Mouse (Mus musculus) CH12.LX (cell line): ENCODE data around the gene Apoc4. TPM values are rescaled to one million over a fixed set of nuclear protein-coding genes. Genes with fewer than 3 reads are reported as not detected.
A peak's percentile ranks its signal among the peaks of the same experiment; 100 is the strongest.

ENCODE experiments used
- DNase-seq: peaks from one replicate; pipeline ENCODE4 v3.0.0-alpha.2; 2013; ENCODE audit errors: extremely low read depth
- H3K27ac ChIP-seq: 2 replicates; pipeline ENCODE4 v1.5.1; 2012; ENCODE audit warnings: low read depth, mild to moderate bottlenecking, control low read depth, moderate library complexity; ENCODE audit not compliant: insufficient read depth
- H3K27me3 ChIP-seq: replicated peaks from 2 replicates; pipeline ENCODE3; 2012; ENCODE audit warnings: inconsistent platforms
- H3K36me3 ChIP-seq, 2 experiments: replicated peaks in 1 of 2; 2 replicates each; pipeline versions ENCODE3 to v1.6.1; 2012; ENCODE audit warnings: inconsistent platforms in 1 of 2, low read length in 1 of 2, mild to moderate bottlenecking in 1 of 2, mixed read lengths in 1 of 2, moderate library complexity in 1 of 2; ENCODE audit not compliant: control insufficient read depth in 1 of 2, insufficient read depth in 1 of 2
- H3K4me1 ChIP-seq, 2 experiments: 2 replicates each; pipeline ENCODE4 v1.6.1; 2012; ENCODE audit warnings: inconsistent platforms in 1 of 2, moderate library complexity in 1 of 2; ENCODE audit not compliant: insufficient read depth in 2 of 2, control insufficient read depth in 1 of 2
- H3K4me2 ChIP-seq: 2 replicates; pipeline ENCODE4 v1.6.1; 2012; ENCODE audit warnings: low read depth, mild to moderate bottlenecking, control low read depth; ENCODE audit not compliant: poor library complexity, insufficient read depth, severe bottlenecking
- H3K4me3 ChIP-seq, 3 experiments: fragments of 150-350 bp in 1 of 3; sonication (generic) in 1 of 3; replicated peaks in 1 of 3; 2 replicates each; pipeline versions ENCODE3 to v1.5.1; 2011 to 2012; ENCODE audit warnings: low read depth in 2 of 3, low read length in 2 of 3, mild to moderate bottlenecking in 2 of 3, moderate library complexity in 2 of 3, control low read depth in 1 of 3, improper control_type of control experiment in 1 of 3, inconsistent platforms in 1 of 3, mixed read lengths in 1 of 3; ENCODE audit not compliant: poor library complexity in 1 of 3
- H3K79me2 ChIP-seq: replicated peaks from 2 replicates; pipeline ENCODE4 v1.6.1; 2012; ENCODE audit warnings: mild to moderate bottlenecking, moderate library complexity; ENCODE audit not compliant: control insufficient read depth, poor library complexity, insufficient read depth, severe bottlenecking; ENCODE audit errors: extremely low read depth
- H3K9ac ChIP-seq: 2 replicates; pipeline ENCODE4 v1.6.1; 2012; ENCODE audit warnings: low read depth, mild to moderate bottlenecking, control low read depth, moderate library complexity; ENCODE audit not compliant: insufficient read depth
- H3K9me3 ChIP-seq: replicated peaks from 2 replicates; pipeline ENCODE3; 2012; ENCODE audit warnings: low read length, inconsistent platforms, mixed read lengths
- BHLHE40 ChIP-seq: IDR thresholded peaks from 2 replicates; pipeline ENCODE4 v1.6.1; 2011; ENCODE audit warnings: mild to moderate bottlenecking, low read depth, low read length, improper control_type of control experiment
- CTCF ChIP-seq, 2 experiments: IDR thresholded peaks in 1 of 2; conservative IDR thresholded peaks in 1 of 2; 2 replicates each; pipeline ENCODE4 v1.5.1; 2011 to 2012; ENCODE audit warnings: low read depth in 2 of 2, low read length in 2 of 2, improper control_type of control experiment in 1 of 2, inconsistent platforms in 1 of 2, mild to moderate bottlenecking in 1 of 2, moderate library complexity in 1 of 2
- ELF1 ChIP-seq: IDR thresholded peaks from 2 replicates; pipeline ENCODE4 v1.6.1; 2014; ENCODE audit warnings: low read depth, mild to moderate bottlenecking, inconsistent platforms, low read length, improper control_type of control experiment
- HCFC1 ChIP-seq: IDR thresholded peaks from 2 replicates; pipeline ENCODE4 v1.6.1; 2012; ENCODE audit warnings: low read depth, mild to moderate bottlenecking, inconsistent platforms, low read length, improper control_type of control experiment
- KAT2A ChIP-seq: IDR thresholded peaks from 2 replicates; pipeline ENCODE4 v1.6.1; 2012; ENCODE audit warnings: low read length, improper control_type of control experiment, inconsistent platforms; ENCODE audit not compliant: insufficient replicate concordance
- MAFK ChIP-seq: IDR thresholded peaks from 2 replicates; pipeline ENCODE4 v1.6.1; 2011; ENCODE audit warnings: low read length, improper control_type of control experiment; ENCODE audit not compliant: insufficient replicate concordance
- MEF2A ChIP-seq: IDR thresholded peaks from 2 replicates; pipeline ENCODE4 v1.6.1; 2014; ENCODE audit warnings: low read depth, mild to moderate bottlenecking, inconsistent platforms, low read length, improper control_type of control experiment, borderline replicate concordance
- MXI1 ChIP-seq: IDR thresholded peaks from 2 replicates; pipeline ENCODE4 v1.6.1; 2011; ENCODE audit warnings: mild to moderate bottlenecking, low read depth, low read length, improper control_type of control experiment
- NELFE ChIP-seq: IDR thresholded peaks from 2 replicates; pipeline ENCODE4 v1.6.1; 2011; ENCODE audit warnings: low read depth, low read length, improper control_type of control experiment
- POLR2A ChIP-seq: IDR thresholded peaks from 2 replicates; pipeline ENCODE4 v1.6.1; 2011; ENCODE audit warnings: low read depth, mild to moderate bottlenecking, improper control_type of control experiment, low read length
- POLR2AphosphoS2 ChIP-seq: IDR thresholded peaks from 2 replicates; pipeline ENCODE4 v1.6.1; 2011; ENCODE audit warnings: low read depth, low read length, improper control_type of control experiment
- RCOR1 ChIP-seq: conservative IDR thresholded peaks from 2 replicates; pipeline ENCODE4 v1.6.1; 2012; ENCODE audit warnings: low read depth, mild to moderate bottlenecking, inconsistent platforms, low read length, improper control_type of control experiment
- SMC3 ChIP-seq: IDR thresholded peaks from 2 replicates; pipeline ENCODE4 v1.6.1; 2011; ENCODE audit warnings: low read depth, low read length, improper control_type of control experiment
- TBP ChIP-seq: conservative IDR thresholded peaks from 2 replicates; pipeline ENCODE4 v1.6.1; 2011; ENCODE audit warnings: low read depth, low read length, improper control_type of control experiment
- USF1 ChIP-seq: IDR thresholded peaks from 2 replicates; pipeline ENCODE4 v1.6.1; 2014; ENCODE audit warnings: low read depth, mild to moderate bottlenecking, inconsistent platforms, low read length, improper control_type of control experiment
- USF2 ChIP-seq: conservative IDR thresholded peaks from 2 replicates; pipeline ENCODE4 v1.6.1; 2011; ENCODE audit warnings: low read depth, low read length, improper control_type of control experiment
- ZC3H11A ChIP-seq: IDR thresholded peaks from 2 replicates; pipeline ENCODE4 v1.6.1; 2012; ENCODE audit warnings: low read depth, mild to moderate bottlenecking, inconsistent platforms, low read length, improper control_type of control experiment
- ZMIZ1 ChIP-seq: IDR thresholded peaks from 2 replicates; pipeline ENCODE4 v1.6.1; 2012; ENCODE audit warnings: low read depth, mild to moderate bottlenecking, inconsistent platforms, low read length, improper control_type of control experiment
- ZNF384 ChIP-seq: IDR thresholded peaks from 2 replicates; pipeline ENCODE4 v1.6.1; 2012; ENCODE audit warnings: low read depth, low read length, improper control_type of control experiment, inconsistent platforms
- dilution Hi-C: fragments of 300-500 bp; cut with MboI; formaldehyde crosslinking; loops from 2 replicates; pipeline ENCODE4 v1.14.3; 2020; ENCODE audit warnings: low sequenced_read_pairs; ENCODE audit not compliant: extremely low pct_unique_long_range_greater_than_20kb, extremely low pct_ligation_motif_present
- in situ Hi-C: fragments of 300-500 bp; cut with MboI; formaldehyde crosslinking; loops from 3 replicates; pipeline ENCODE4 v1.14.3; 2019; ENCODE audit warnings: low sequenced_read_pairs, low pct_ligation_motif_present, low pct_unique_long_range_greater_than_20kb, mixed read lengths
- polyA plus RNA-seq: library from polyadenylated mRNA; unstranded; fragments of >175 nt; gene quantifications from 2 replicates; pipeline ENCODE4 v1.2.1, GENCODE M21; 2012; ENCODE audit warnings: low read depth; ENCODE audit not compliant: insufficient read length
- total RNA-seq, 2 experiments: library from RNA; depleted of rRNA; stranded (reverse); fragments of 300-350 nt in 1 of 2; fragments of >200 nt in 1 of 2; gene quantifications; 2 replicates each; pipeline ENCODE4 v1.2.3; 2012 to 2014

Gene Apoc4
- total and polyA plus RNA-seq, 3 experiments = not detected

DNA sequence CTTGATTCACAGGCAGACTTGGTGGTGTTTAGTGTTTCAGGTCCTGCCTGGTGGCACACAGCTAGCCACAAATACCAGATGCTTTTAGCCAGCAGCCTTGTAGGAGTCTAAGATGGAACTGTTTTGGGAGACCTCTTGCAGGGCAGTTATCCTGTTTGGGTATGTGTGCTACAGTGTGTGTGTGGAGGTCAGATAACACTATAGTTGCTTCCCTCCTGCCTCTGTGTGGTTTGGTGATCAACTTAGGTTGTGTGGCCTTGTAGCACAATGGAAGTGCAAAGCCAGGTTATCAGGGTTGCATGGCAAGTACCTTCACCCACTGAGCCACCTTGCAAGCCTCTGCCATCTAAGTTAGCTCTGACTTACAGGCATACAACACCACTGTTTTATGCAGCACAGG is 48.6 kb downstream of the Apoc4 start:
- Histone ChIP-seq H3K27me3 (no peaks in the 10 kb centered on the region), H3K79me2 (peaks cover 2% of the 10 kb centered on the region; the same call in 1 of the 2 replicates), H3K9me3 (no peaks in the 10 kb centered on the region), H3K36me3 (peaks cover 58 to 66% of the 10 kb centered on the region in 2 experiments), H3K27ac (no peak overlapping the region)
- DNase-seq = no peak
- in situ Hi-C loops = no loop called here
- TF ChIP-seq KAT2A (no peak), POLR2A (no peak), BHLHE40 (no peak), NELFE (no peak), RCOR1 (no peak), HCFC1 (no peak), ELF1 (no peak), USF2 (no peak), MEF2A (no peak), ZMIZ1 (no peak), MAFK (no peak), SMC3 (no peak), USF1 (no peak), MXI1 (no peak), CTCF (conservative IDR thresholded peaks at IDR 0.05 in 1 of 2, IDR thresholded peaks at IDR 0.05 in 1 of 2; ENCODE audit: low read depth in 2 of 2, low read length in 2 of 2) (no peak), TBP (no peak), ZC3H11A (no peak)
- TF ChIP-seq, all 38 proteins: peak for 0
- Histone ChIP-seq H3K9ac (no peak overlapping the region), H3K4me3 (no peak overlapping the region), H3K4me2 (no peak overlapping the region), H3K4me1 (peaks cover 18 to 48% of the 10 kb centered on the region in 2 experiments)
- dilution Hi-C loops = no loop called here

DNA sequence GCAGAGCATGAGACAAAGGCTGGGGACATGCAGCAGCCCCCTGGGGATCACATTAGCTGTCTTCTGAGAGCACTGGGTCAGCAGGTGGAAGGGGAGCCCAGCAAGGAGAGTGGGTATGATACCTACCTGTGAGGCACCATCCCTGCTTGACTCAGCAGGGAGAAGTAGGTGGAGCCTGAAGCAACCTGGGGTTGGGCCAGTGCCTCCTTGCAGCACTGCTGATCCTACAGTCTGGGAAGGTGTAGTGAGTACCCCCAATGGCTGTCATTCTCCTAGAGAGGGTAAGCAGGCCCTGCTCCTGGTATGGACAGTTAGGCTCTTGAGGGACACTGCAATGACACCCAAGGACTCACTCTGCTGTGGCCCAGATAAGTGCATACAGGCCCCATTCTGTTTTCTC is 49.0 kb downstream of the Apoc4 start:
- TF ChIP-seq ZNF384 (no peak), POLR2AphosphoS2 (0 out of 2 replicates have a peak, but pooled peaks have one; percentile 56)
- TF ChIP-seq, all 38 proteins: peak for 1
- Histone ChIP-seq H3K27ac (no peak overlapping the region), H3K4me1 (peaks cover 19 to 51% of the 10 kb centered on the region in 2 experiments), H3K4me3 (no peak overlapping the region), H3K79me2 (peaks cover 5% of the 10 kb centered on the region; the same call in 1 of the 2 replicates), H3K27me3 (no peaks in the 10 kb centered on the region), H3K9me3 (no peaks in the 10 kb centered on the region), H3K36me3 (peaks cover 53 to 65% of the 10 kb centered on the region in 2 experiments), H3K4me2 (no peak overlapping the region), H3K9ac (no peak overlapping the region)
- in situ Hi-C loops (no loop called here), dilution Hi-C loops (no loop called here)
- no peak for DNase-seq
